Mouse (Mus musculus): ENCODE data around the gene Gm11127. TPM values are rescaled to one million over a fixed set of nuclear protein-coding genes. Genes with fewer than 3 reads are reported as not detected.
"Not testable (repeated sequence)": the region's sequence is repeated elsewhere in the genome, so short reads cannot be mapped to it uniquely, and the experiment has no call there.

Gm11127 gene
- polyA plus RNA-seq, 1 experiment from 2014 or later, result not detected

GRCm38 (mm10) chr17:36082519-36083232, 24.5 kb upstream of the Gm11127 start:
- H3K4me1 ChIP-seq (ENCODE audit: control insufficient read depth, insufficient read depth, low read length); H3K36me3 ChIP-seq (ENCODE audit: control insufficient read depth, insufficient read depth, low read length); H3K9me3 ChIP-seq (ENCODE audit: control insufficient read depth, low read length); H3K27me3 ChIP-seq (ENCODE audit: control insufficient read depth, insufficient read depth, low read length); H3K27ac ChIP-seq (ENCODE audit: low read depth, low read length); ATAC-seq (ENCODE audit: low FRiP score); H3K9ac ChIP-seq (ENCODE audit: low read length): not testable (repeated sequence)
- peak; percentile 81 for DNase-seq (ENCODE audit: low spot score, missing footprints)
- 42% methylated on average over 5 of the region's 6 CpGs for WGBS
- peak overlapping the region; percentile 97 for H3K4me2 ChIP-seq
- peak overlapping the region; percentile 54 for H3K4me3 ChIP-seq (ENCODE audit: low read depth, low read length)

- not testable (repeated sequence) for H3K9me3 ChIP-seq (ENCODE audit: control insufficient read depth, low read length); H3K9ac ChIP-seq (ENCODE audit: low read length); H3K4me2 ChIP-seq; H3K27me3 ChIP-seq (ENCODE audit: control insufficient read depth, insufficient read depth, low read length); H3K27ac ChIP-seq (ENCODE audit: low read depth, low read length); H3K36me3 ChIP-seq (ENCODE audit: control insufficient read depth, insufficient read depth, low read length); H3K4me1 ChIP-seq (ENCODE audit: control insufficient read depth, insufficient read depth, low read length); H3K4me3 ChIP-seq (ENCODE audit: low read depth, low read length); ATAC-seq (ENCODE audit: low FRiP score)
- DNase-seq (ENCODE audit: low spot score, missing footprints), result peak; percentile 66
Measured at GRCm38 (mm10) chr17:36081901-36082300, 23.7 kb upstream of the Gm11127 start.

- Histone ChIP-seq H3K4me1 (ENCODE audit: control insufficient read depth, insufficient read depth, low read length) (no peaks in the 10 kb centered on the region), H3K4me2 (no peak overlapping the region), H3K27me3 (ENCODE audit: control insufficient read depth, insufficient read depth, low read length) (no peaks in the 10 kb centered on the region), H3K27ac (ENCODE audit: low read depth, low read length) (no peak overlapping the region), H3K4me3 (ENCODE audit: low read depth, low read length) (no peak overlapping the region), H3K36me3 (ENCODE audit: control insufficient read depth, insufficient read depth, low read length) (no peaks in the 10 kb centered on the region), H3K9ac (ENCODE audit: low read length) (no peak overlapping the region), H3K9me3 (ENCODE audit: control insufficient read depth, low read length) (no peaks in the 10 kb centered on the region)
- WGBS, result 27% methylated on average over 2 of the region's 2 CpGs
- ATAC-seq (ENCODE audit: low FRiP score) (no peak), DNase-seq (ENCODE audit: low spot score, missing footprints) (peak; percentile 92)
Measured at GRCm38 (mm10) chr17:36060829-36061228, 2.7 kb upstream of the Gm11127 start.

- not testable (repeated sequence) for H3K4me1 ChIP-seq (ENCODE audit: control insufficient read depth, insufficient read depth, low read length); H3K9me3 ChIP-seq (ENCODE audit: control insufficient read depth, low read length); H3K27me3 ChIP-seq (ENCODE audit: control insufficient read depth, insufficient read depth, low read length); H3K9ac ChIP-seq (ENCODE audit: low read length); ATAC-seq (ENCODE audit: low FRiP score); H3K4me2 ChIP-seq; DNase-seq (ENCODE audit: low spot score, missing footprints); H3K27ac ChIP-seq (ENCODE audit: low read depth, low read length); H3K36me3 ChIP-seq (ENCODE audit: control insufficient read depth, insufficient read depth, low read length); H3K4me3 ChIP-seq (ENCODE audit: low read depth, low read length)
- WGBS, result 88% methylated on average over 23 of the region's 25 CpGs
Measured at GRCm38 (mm10) chr17:36057927-36058326, 244 bp downstream of the Gm11127 start.

- no peak overlapping the region for H3K27ac ChIP-seq (ENCODE audit: low read depth, low read length)
- DNase-seq (ENCODE audit: low spot score, missing footprints), result no peak
- no peaks in the 10 kb centered on the region for H3K9me3 ChIP-seq (ENCODE audit: control insufficient read depth, low read length)
- no peak overlapping the region for H3K4me3 ChIP-seq (ENCODE audit: low read depth, low read length)
- no peaks in the 10 kb centered on the region for H3K36me3 ChIP-seq (ENCODE audit: control insufficient read depth, insufficient read depth, low read length)
- WGBS, result 83% methylated on average over 3 of the region's 3 CpGs
- H3K27me3 ChIP-seq (ENCODE audit: control insufficient read depth, insufficient read depth, low read length), result no peaks in the 10 kb centered on the region
- H3K9ac ChIP-seq (ENCODE audit: low read length), result no peak overlapping the region
- H3K4me2 ChIP-seq, result peak overlapping the region; percentile 60; the same call in 1 of the 2 replicates
- ATAC-seq (ENCODE audit: low FRiP score), result no peak
- no peaks in the 10 kb centered on the region for H3K4me1 ChIP-seq (ENCODE audit: control insufficient read depth, insufficient read depth, low read length)
Measured at GRCm38 (mm10) chr17:36043286-36043685, 14.9 kb downstream of the Gm11127 start.

GRCm38 (mm10) chr17:36042610-36043169, 15.5 kb downstream of the Gm11127 start, which contains the start of the genes H2-T22 and Gm6034:
H2-T22 (minus strand) TSS chr17:36042747.
Gm6034 (plus strand) TSS chr17:36042961.
- peak within 1 kb of the TSS; percentile 40; the same call in 1 of the 2 replicates for H3K9ac ChIP-seq (ENCODE audit: low read length)
- H3K9me3 ChIP-seq (ENCODE audit: control insufficient read depth, low read length); H3K27ac ChIP-seq (ENCODE audit: low read depth, low read length); H3K4me1 ChIP-seq (ENCODE audit: control insufficient read depth, insufficient read depth, low read length); H3K27me3 ChIP-seq (ENCODE audit: control insufficient read depth, insufficient read depth, low read length); H3K36me3 ChIP-seq (ENCODE audit: control insufficient read depth, insufficient read depth, low read length): not testable (repeated sequence)
- peak within 1 kb of the TSS; percentile 25 for H3K4me3 ChIP-seq (ENCODE audit: low read depth, low read length)
- peak; percentile 92 for DNase-seq (ENCODE audit: low spot score, missing footprints)
- peak within 1 kb of the TSS; percentile 60 for H3K4me2 ChIP-seq
- 1% methylated on average over 12 of the region's 12 CpGs for WGBS
- peak; percentile 93 for ATAC-seq (ENCODE audit: low FRiP score)

- H3K27me3 ChIP-seq (ENCODE audit: control insufficient read depth, insufficient read depth, low read length); H3K4me1 ChIP-seq (ENCODE audit: control insufficient read depth, insufficient read depth, low read length); H3K36me3 ChIP-seq (ENCODE audit: control insufficient read depth, insufficient read depth, low read length); H3K9me3 ChIP-seq (ENCODE audit: control insufficient read depth, low read length); H3K27ac ChIP-seq (ENCODE audit: low read depth, low read length): not testable (repeated sequence)
- Histone ChIP-seq H3K9ac (ENCODE audit: low read length) (peak overlapping the region; percentile 40; the same call in 1 of the 2 replicates), H3K4me3 (ENCODE audit: low read depth, low read length) (peak overlapping the region; percentile 25), H3K4me2 (peak overlapping the region; percentile 60)
- peak; percentile 85 for DNase-seq (ENCODE audit: low spot score, missing footprints)
- peak; percentile 85 for ATAC-seq (ENCODE audit: low FRiP score)
- WGBS, result 2% methylated on average over 14 of the region's 19 CpGs
Measured at GRCm38 (mm10) chr17:36042055-36042454, 16.1 kb downstream of the Gm11127 start.

- H3K27ac ChIP-seq (ENCODE audit: low read depth, low read length); DNase-seq (ENCODE audit: low spot score, missing footprints); H3K27me3 ChIP-seq (ENCODE audit: control insufficient read depth, insufficient read depth, low read length); H3K4me2 ChIP-seq; H3K4me1 ChIP-seq (ENCODE audit: control insufficient read depth, insufficient read depth, low read length); H3K9ac ChIP-seq (ENCODE audit: low read length); H3K4me3 ChIP-seq (ENCODE audit: low read depth, low read length); ATAC-seq (ENCODE audit: low FRiP score); H3K36me3 ChIP-seq (ENCODE audit: control insufficient read depth, insufficient read depth, low read length); H3K9me3 ChIP-seq (ENCODE audit: control insufficient read depth, low read length): not testable (repeated sequence)
- 89% methylated on average over 2 of the region's 2 CpGs for WGBS
Measured at GRCm38 (mm10) chr17:36040604-36041003, 17.6 kb downstream of the Gm11127 start.

- H3K9ac ChIP-seq (ENCODE audit: low read length); H3K4me1 ChIP-seq (ENCODE audit: control insufficient read depth, insufficient read depth, low read length); H3K4me2 ChIP-seq; H3K27ac ChIP-seq (ENCODE audit: low read depth, low read length); H3K9me3 ChIP-seq (ENCODE audit: control insufficient read depth, low read length); H3K4me3 ChIP-seq (ENCODE audit: low read depth, low read length); H3K36me3 ChIP-seq (ENCODE audit: control insufficient read depth, insufficient read depth, low read length); H3K27me3 ChIP-seq (ENCODE audit: control insufficient read depth, insufficient read depth, low read length); ATAC-seq (ENCODE audit: low FRiP score): not testable (repeated sequence)
- 87% methylated on average over 13 of the region's 13 CpGs for WGBS
- peak; percentile 72 for DNase-seq (ENCODE audit: low spot score, missing footprints)
Measured at GRCm38 (mm10) chr17:36036126-36036525, 22.0 kb downstream of the Gm11127 start.
